Mouse (Mus musculus) spleen, postnatal 14 days (tissue): Measurements from ENCODE around the gene Nceh1.
"Not testable (repeated sequence)": the region's sequence is repeated elsewhere in the genome, so short reads cannot be mapped to it uniquely, and the experiment has no call there.

ENCODE experiments used
- DNase-seq, 2 experiments: peaks; one replicate each; pipeline ENCODE4 v3.0.0; 2021 to 2022; ENCODE audit warnings: low spot score in 2 of 2

Gene Nceh1

GRCm38 (mm10) chr3:27228530-27229309 is 46.0 kb downstream of the Nceh1 start:
- no peak for DNase-seq

GRCm38 (mm10) chr3:27233361-27233760 is 50.6 kb downstream of the Nceh1 start:
- DNase-seq, result no peak

GRCm38 (mm10) chr3:27233841-27234240 is 51.1 kb downstream of the Nceh1 start:
- no peak for DNase-seq

- DNase-seq, result no peak
These were observed 52.2 kb downstream of the Nceh1 start for GRCm38 (mm10) chr3:27234976-27235375.

DNA sequence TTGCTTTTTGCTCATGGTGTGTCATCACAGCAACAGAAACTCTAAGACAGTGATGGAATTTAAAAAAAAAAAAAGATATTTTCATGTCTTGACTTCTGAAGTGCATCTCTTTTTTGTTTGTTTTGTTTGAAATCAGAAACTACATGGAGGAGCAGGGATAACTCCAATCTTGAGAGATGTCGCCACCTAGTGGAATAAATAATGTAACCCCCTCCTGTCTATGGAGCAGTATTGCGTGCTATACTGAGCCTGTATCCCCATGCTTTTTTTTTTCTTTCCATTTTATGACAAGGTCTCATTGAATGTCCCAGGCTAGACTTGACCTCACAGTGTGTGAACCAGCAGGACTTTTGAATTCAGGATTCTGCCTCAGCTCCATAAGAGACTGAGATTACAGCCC is 54.5 kb downstream of the Nceh1 start:
- DNase-seq, result peak in 1 of 2 experiments; percentile 9

DNA sequence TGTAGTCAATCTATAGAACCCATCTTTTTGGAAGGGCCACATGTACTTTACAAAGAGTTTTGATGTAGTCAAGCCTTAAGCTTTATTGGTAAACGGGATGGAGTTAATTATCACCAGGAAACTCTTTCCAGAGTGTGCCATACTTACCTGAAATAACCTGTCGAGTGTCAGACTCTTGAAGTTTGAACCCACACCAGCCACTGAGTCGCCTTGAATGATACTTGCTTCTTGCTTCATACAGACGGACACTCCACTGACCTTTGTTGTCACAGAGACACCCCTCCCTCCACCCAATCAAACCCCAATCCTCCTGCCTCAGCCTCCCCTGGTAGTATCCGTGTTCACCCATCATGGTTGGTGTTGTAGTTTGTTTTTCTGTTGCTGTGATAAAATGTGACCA is 55.8 kb downstream of the Nceh1 start:
- no peak for DNase-seq

- no peak for DNase-seq
These were observed 56.8 kb downstream of the Nceh1 start for GRCm38 (mm10) chr3:27239568-27239967.

GRCm38 (mm10) chr3:27241864-27242263 is 59.1 kb downstream of the Nceh1 start:
- DNase-seq, result no peak

- no peak for DNase-seq
These were observed 63.4 kb downstream of the Nceh1 start for GRCm38 (mm10) chr3:27246166-27246565.

- no peak for DNase-seq
These were observed 65.0 kb downstream of the Nceh1 start for GRCm38 (mm10) chr3:27247785-27248184.

DNA sequence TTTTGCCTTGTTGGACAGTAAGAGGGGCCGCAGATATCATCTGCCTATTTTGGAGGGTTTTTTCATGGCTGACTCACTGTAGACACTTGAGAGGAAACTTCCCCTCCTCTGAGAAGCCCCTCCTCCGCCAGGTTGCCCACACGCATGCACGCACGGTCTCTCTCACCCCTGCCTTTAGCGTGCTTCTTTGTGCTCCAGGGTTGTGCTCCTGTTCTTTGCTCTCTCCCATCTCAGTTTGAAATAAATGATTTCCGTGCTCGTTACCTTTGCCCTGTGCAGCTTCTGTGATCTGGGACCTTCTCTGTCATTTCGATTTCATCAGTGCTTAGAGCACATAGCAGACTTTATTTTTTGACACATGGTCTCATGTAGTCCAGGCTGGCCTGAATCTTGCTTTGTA is 66.3 kb downstream of the Nceh1 start:
- DNase-seq, result no peak

DNA sequence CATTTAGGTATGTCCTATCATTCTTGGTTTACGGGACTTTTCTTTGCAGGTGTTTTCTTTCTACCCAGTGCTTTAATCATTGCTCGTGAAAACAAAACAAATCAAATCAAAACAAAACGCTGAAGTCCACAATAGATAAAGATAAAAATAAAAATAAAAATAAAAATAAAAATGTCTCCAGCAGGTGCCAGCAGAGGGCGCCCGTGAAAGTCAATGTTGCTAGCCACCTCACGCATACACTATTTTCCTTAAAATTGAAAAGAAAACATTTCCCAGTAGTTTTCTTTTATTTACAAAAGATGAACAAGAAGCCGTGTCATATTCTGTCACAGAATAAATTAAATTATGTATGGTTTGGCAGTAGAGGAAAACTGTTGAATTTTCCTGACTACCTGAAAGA is 68.2 kb downstream of the Nceh1 start:
- no peak for DNase-seq

GRCm38 (mm10) chr3:27258461-27258860 is 75.7 kb downstream of the Nceh1 start:
- DNase-seq, result no peak

DNA sequence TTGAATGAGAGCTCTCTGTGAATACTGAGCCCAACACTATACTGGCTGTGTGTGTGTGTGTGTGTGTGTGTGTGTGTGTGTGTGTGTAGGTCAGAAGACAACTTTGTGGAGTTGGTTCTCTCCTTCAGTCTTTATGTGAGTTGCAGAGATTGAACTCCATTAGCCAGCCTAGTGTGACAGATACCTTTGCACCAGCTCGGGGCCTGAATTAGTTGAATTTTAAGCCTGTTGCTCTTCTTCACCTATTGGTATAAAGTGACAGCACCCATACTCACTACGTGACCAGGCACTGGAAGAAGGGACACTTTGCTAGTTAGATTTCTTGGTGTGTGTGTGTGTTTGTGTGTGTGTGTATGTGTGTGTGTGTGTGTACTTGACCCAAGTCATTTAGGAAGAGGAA is 77.6 kb downstream of the Nceh1 start:
- no peak for DNase-seq

GRCm38 (mm10) chr3:27267327-27267726 is 84.6 kb downstream of the Nceh1 start:
- no peak for DNase-seq

DNA sequence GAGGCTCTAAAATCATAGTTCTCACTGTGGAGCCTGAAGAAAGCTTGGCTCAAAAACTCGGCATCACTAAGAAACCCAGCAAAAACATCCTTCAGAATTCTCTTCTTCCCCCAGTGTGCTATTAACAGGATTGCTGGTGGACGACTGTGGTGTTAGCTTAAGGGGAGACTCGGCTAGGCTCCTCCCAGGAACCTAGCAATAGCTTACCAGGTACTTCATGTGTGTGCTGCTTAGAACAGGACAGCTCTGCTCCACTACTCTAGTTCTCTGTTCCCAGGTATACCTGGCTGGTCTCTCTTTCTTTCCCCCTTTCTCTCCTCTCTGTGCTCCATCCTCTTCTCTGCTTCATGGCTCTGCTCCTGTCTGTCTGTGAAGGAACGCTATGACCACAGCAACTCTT is 85.1 kb downstream of the Nceh1 start:
- DNase-seq, result no peak

- DNase-seq, result no peak
These were observed 86.4 kb downstream of the Nceh1 start for GRCm38 (mm10) chr3:27269151-27269550.

DNA sequence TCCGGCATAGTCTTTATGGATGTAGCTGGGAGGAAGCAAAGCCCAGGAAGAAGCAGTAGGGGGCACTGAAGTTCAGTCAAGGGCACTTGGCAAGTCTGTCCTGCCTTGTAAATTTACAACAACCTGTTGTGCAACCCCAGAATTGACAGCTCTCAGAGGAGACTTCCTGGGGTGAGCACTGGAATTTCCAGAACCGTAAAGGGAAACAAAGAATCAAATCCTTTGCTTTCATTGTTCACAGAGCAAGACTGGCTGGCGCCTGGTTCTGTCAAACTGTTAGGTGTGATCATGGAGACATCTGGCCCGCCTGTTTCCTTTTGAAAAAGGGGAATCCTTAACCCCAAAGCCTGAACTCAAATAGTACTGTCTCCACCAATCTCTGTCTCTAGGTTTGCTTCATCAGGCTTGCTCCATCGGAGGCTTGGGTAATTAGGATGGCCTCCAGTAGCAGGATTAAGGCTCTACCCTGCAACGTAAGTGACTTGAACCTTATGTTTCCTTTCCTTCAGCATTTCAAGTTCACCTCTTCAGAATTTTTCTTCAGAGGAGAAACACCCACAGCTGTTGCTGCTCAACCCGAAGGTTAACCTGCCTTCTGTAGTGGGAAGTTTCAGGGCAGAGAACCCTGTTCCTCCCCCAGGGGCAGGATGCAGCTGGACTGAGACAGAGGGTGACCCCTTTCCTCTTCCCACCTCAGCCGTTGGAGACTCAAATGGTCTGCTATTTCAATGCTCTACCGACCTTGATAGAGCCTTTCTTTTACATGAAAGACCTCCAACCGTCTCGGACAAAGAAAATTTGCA is 87.6 kb downstream of the Nceh1 start:
- no peak for DNase-seq

- no peak for DNase-seq
These were observed 90.4 kb downstream of the Nceh1 start for GRCm38 (mm10) chr3:27272926-27273745.

DNA sequence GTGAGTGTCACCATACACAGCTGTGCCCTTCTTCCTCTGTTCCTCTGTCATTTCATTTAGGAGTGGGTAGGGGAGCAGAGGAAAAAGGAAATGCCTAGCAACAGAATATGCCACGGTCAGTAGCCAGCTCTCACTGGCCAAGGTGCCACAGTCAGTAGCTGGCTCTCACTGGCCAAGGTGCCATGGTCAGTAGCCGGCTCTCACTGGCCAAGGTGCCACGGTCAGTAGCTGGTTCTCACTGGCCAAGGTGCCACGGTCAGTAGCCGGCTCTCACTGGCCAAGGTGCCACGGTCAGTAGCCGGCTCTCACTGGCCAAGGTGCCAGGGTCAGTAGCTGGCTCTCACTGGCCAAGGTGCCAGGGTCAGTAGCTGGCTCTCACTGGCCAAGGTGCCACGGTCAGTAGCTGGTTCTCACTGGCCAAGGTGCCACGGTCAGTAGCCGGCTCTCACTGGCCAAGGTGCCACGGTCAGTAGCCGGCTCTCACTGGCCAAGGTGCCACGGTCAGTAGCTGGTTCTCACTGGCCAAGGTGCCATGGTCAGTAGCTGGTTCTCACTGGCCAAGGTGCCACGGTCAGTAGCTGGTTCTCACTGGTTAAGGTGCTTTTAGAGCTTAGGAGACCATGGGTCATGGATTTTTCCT is 96.6 kb downstream of the Nceh1 start:
- DNase-seq, result not testable (repeated sequence)

GRCm38 (mm10) chr3:27280280-27280749 is 97.5 kb downstream of the Nceh1 start:
- DNase-seq, result peak; percentile 15 to 21
